Mouse (Mus musculus) c-Kit-negative CD71-positive TER-119-positive erythroid progenitor cells, embryonic 14.5 days (primary cell): ENCODE results near the gene Necap1.
A peak's percentile ranks its signal among the peaks of the same experiment; 100 is the strongest.

Experiments used
- DNase-seq: peaks from one replicate; pipeline ENCODE4 v3.0.0-alpha.2; 2013; ENCODE audit warnings: low read depth, low spot score

Gene Necap1

DNA sequence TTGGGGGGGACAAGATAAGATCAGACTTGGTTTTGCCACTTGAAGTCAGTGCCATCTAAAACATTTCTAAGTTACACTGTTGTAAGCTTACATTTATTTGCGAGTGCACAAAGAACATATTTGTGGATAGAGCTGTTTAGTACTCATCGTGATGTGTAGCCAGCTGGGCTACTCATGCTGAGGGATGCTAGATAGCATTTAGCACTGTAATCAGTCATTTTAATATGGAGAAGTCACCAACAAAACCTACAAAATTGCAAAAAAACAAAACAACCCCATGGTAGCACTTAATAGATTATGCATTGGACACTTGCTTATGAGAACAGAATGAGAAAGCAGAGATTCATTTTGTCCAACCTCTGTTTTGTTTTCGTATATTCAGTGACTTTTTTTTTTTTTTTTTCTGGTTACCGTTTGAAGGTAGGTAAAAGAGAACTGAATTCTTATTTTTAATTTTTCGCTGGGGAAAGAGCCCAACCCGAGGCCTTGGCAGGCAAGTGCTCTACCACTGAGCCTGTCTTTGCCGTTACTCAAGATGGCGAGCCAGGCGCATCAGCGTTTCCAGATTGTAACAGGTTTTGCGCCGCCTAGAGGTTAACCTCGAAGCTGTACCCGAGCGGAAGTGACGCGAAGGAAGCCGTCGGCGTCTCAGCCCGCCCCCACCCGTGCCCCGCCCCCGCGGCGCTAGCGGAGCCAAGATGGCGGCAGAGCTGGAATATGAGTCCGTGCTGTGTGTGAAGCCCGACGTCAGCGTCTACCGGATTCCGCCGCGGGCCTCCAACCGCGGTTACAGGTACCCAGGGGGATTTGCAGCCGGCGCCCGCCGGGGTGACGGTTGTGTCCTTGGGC lies at the start of gene Necap1:
TSS of gene Necap1 (plus strand) at position 604 of the 849 bp plus-strand sequence.
- peak; percentile 92 for DNase-seq

DNA sequence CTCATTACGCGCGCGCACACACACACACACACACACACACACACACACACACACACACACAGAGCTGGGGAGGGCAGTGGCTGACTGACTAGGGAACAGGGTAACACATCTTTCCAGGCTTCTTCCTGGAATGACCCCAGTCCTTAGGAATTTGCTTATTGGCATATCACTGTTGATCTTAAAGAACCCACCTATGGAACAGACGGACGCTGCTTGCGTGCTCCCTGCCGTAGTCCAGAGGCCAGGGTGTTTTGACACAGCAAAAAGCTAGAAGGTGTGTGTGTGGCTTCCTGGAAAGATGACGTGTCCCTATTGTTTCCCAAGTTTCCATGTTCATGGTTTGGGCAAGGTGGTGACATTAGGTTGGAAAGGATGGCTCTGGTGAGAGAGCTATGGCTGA lies 49.1 kb upstream of the Necap1 start:
- DNase-seq, result no peak

DNA sequence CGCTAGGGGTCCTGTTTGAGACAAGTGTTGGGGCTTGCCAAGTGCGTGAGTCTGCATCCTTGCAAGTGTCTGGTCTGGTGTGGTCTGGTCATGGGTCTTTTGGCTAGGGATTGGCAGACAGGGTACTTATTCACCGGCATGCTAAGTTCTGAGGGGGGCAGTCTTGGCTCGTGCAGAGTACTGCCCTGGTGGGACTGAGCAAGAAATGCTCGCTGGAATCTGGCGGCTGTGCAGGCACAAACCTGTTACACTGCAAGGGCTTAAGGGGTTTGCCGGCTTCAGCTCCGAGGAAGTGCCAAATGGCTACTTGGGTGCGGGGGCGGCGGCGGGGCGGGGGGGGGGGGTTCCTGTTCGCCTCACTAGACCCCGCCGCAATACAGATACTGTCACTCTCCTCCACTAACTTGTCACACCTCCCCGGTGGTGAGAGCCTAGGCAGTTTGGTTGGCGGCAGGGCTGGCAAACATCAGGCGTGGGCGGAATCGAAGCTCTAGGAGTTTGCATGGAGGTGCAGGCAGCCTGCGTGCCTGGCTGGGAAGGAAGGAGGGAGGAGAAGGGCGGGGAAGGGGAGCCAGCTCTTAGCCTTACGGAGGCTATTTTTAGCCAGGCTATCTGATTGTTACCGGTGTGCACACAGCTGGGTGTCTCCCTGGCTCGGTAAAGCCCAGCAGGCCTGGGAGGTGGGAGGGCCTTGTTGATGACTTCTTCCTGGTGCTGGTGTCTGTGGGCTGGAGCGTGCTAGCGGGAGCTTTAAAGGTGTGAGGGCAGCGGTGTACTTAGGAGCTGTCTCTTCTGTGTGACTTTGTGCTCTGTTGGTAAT lies 48.1 kb upstream of the Necap1 start:
- peak; percentile 56 for DNase-seq

DNA sequence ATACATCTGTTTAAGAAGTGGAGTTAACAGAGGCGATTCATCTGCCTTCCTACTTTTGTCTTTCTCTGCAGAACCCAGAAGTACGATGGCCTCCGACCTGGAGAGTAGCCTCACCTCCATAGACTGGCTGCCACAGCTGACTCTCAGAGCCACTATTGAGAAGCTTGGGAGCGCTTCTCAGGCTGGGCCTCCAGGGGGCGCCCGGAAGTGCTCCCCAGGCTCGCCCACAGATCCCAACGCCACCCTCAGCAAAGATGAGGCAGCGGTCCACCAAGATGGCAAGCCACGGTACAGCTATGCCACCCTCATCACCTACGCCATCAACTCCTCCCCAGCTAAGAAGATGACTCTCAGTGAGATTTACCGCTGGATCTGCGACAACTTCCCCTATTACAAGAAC lies 46.2 kb upstream of the Necap1 start:
- no peak for DNase-seq

GRCm38 (mm10) chr6:122832880-122833279 lies 41.4 kb upstream of the Necap1 start:
- DNase-seq, result no peak

DNA sequence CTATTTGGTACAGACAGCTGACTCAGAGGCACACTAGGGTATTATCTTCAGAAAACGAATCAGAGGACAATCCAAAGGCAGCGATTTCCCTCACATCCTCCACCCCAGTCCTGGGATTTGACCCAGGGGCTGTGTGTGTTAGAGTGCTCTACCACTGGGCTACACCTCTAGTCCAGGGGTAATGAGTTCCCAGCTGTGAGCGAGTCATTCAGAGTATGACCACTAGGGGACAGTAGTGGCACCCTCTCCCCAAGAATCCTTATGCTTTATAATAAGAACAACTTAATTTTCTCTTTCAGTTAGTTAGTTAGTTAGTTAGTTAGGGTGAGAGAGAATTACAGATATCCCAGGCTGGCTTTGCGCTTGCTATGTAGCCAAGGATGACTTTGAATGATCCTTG lies 39.9 kb upstream of the Necap1 start:
- no peak for DNase-seq

DNA sequence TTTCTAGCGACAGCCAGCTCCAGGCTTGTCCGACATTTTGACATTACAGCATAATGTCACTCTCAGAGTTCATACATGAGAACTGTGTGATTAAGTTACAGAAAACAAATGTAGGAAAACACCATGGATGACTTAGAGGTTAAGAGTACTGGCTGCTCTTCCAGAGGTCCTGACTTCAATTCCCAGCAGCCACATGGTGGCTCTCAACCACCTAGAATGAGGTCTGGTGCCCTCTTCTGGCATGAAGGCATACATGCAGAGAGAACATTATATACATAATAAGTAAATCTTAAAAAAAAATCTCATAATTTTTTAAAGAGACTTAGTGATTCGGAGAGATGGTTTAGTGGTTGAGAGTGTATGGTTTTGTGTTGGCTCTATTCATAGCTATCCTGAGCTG lies 37.3 kb upstream of the Necap1 start:
- no peak for DNase-seq

- no peak for DNase-seq
Observed at GRCm38 (mm10) chr6:122837539-122837938, 36.7 kb upstream of the Necap1 start.

GRCm38 (mm10) chr6:122843759-122844158 lies 30.5 kb upstream of the Necap1 start:
- DNase-seq, result no peak

GRCm38 (mm10) chr6:122852696-122853095 lies 21.6 kb upstream of the Necap1 start:
- DNase-seq, result no peak

DNA sequence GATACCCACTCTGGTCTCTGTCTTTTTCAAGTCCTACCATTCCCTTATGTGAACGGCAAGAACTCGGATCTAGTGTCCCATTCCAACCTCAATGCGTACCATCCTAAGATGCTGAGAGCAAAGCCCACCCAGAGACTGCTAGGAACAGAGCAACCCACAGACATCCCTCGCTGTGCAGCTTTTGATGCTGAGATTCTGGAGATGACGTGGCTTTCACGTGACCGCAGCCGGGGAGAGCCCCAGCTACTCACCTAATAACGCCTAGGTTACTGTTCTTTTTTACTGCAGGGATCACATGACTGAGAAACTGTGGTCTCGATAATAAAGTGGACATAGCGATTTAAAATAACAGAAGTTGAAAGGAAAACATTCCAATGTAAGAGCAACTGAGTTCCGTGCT lies 19.7 kb upstream of the Necap1 start:
- DNase-seq, result no peak

DNA sequence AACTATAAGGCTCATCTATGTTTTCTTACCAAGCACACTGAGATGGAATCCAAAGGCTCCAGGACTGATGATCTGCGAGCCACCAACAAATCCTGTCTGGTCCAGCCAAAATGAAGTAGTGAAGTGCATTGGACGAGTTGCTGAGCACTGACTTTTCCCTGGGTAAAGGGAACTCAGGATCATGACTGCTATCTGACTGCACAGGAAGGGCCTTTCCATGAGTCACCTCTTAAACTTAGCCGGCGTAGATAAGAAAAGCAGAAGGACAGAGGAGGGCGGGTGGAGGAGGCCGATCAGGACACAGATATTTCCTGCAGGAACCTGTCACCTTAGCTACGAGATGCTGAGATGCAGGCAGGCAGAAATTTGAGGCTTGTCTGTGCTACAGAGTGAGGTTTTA lies 18.3 kb upstream of the Necap1 start, which contains the start of gene C3ar1:
TSS of gene C3ar1 (minus strand) at position 207 of the 400 bp plus-strand sequence.
- no peak for DNase-seq

- DNase-seq, result no peak
Observed at GRCm38 (mm10) chr6:122862434-122862833, 11.8 kb upstream of the Necap1 start.

DNA sequence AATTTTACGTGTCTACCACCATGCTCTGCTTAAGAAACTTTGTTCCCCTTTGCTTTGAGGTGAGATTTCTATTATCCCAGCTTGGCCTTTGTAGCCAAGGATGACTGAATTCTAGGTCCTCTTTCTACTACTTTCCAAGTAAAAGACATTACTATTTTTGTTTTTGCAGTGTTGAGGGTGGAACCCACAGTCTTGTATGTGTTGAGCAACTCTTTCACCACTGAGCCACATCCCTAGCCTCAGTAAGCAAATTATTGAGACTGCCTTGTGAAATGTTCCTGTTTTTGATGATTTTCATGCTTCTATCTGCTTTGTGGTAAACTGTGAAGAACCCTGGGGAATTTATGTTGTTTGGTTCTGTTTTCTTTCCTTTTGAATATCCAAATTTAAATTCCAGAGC lies 11.4 kb upstream of the Necap1 start:
- DNase-seq, result no peak

DNA sequence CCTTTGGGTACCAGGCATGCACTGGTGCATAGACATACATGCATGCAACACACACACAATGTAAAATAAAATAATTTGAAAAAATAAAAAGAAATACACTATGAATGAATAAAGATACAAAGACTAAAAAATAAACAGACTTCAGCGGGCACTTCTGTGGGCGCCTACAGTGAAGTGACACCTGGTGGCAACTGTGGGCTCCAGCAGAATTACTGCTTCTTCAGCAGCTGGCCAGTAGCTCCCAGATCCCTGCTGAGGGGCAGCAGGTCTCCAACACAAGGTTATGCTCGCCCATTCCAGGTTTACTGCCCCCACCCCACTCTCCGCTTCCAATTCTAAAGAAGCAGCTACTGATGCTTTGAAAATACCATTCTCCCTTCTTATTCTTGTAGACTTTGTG lies 6.4 kb upstream of the Necap1 start:
- no peak for DNase-seq

GRCm38 (mm10) chr6:122869846-122870245 lies 4.4 kb upstream of the Necap1 start:
- no peak for DNase-seq

DNA sequence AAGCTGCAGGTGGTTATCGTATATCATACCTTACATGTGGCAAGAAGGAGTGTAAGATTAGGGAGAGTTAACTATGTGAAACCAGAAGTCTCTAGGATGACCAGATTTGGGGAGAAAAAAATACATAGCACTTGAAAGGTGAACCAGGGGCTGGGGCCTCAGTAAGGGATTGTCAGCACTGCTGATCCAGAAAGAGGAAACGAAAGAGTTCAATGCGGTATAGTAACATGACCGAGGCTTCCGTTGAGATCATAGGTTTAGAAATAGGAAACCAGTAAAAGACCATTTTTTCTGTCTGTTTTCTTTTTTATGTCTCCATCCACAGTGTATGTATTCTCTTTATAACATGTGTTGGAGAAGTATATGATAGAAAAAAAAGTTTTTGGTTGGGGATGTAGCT lies 1.5 kb upstream of the Necap1 start:
- no peak for DNase-seq

GRCm38 (mm10) chr6:122874720-122875389 lies 581 bp downstream of the Necap1 start:
- DNase-seq, result no peak

- DNase-seq, result no peak
Observed at GRCm38 (mm10) chr6:122879141-122879735, 5.0 kb downstream of the Necap1 start.

DNA sequence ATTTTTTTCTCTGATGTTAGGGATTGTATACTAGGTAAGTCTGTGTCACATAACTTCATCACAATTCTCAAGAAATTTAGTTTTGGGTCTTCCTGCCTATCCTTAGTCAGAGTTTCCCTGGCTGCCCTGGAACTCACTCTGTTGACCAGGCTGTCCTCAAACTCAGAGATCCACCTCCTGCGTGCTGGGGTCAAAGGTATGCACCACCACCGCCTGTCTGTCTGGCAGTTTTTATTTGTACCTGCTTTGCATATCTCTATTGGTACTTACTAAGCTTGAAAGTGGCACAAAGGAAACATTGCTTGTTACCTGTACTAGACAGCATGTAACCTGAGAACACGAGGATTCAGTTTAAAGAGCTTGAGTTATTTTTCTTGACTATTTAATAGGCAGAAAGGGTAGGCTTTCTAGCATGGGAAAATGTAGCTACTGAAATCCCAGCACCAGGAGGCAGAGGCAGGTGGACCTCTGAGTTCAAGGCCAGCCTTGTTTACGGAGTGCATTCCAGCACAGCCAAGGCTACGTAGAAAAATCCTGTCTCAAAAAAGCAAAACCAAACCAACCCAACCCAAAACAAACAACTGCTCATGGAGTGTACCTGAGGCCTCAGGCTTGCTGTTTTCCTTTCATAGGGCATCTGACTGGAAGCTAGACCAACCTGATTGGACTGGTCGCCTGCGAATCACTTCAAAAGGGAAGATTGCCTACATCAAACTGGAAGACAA lies 5.7 kb downstream of the Necap1 start:
- no peak for DNase-seq

DNA sequence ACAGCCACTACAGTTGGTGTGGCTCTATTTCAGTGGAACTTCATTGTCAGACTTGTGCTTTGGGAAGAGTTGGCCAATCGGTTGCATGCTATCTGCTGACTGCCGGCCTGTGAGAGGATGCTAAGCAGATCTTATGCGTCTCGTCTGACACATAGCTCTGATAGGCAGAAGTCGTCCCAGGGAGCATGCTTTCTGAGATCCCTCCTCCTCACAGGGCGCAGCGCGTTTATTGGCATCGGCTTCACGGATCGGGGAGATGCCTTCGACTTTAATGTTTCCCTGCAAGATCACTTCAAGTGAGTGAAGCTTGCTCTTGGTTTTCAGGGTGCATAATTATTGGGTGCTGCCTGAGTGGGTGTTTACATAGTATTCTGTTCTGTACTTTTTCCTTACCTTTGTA lies 7.0 kb downstream of the Necap1 start:
- DNase-seq, result no peak
